Mouse (Mus musculus) kidney, embryonic 14.5 days (tissue): Measurements from ENCODE around the gene Maf. TPM values are rescaled to one million over a fixed set of nuclear protein-coding genes. Genes with fewer than 3 reads are reported as not detected.

Experiments used
- ATAC-seq: fragments of 200-750 bp; cut with Nextera tagmentation; 2 replicates; pipeline ENCODE4 v1.8.0; 2017; ENCODE audit warnings: moderate number of reproducible peaks, mild to moderate bottlenecking, moderate TSS enrichment, moderate library complexity; ENCODE audit not compliant: low FRiP score, low TSS enrichment
- H3K27ac ChIP-seq: fragments of 300-500 bp; sonication (generic); 2 replicates; pipeline ENCODE4 v1.5.1; 2014; ENCODE audit warnings: low read depth, mild to moderate bottlenecking, low read length, moderate library complexity, mixed read lengths
- H3K27me3 ChIP-seq: fragments of 300-500 bp; sonication (generic); 2 replicates; pipeline ENCODE4 v1.6.1; 2014; ENCODE audit warnings: mild to moderate bottlenecking, low read length; ENCODE audit not compliant: control insufficient read depth, insufficient read depth
- H3K36me3 ChIP-seq: fragments of 300-500 bp; sonication (generic); 2 replicates; pipeline ENCODE4 v1.6.1; 2014; ENCODE audit warnings: low read length, mixed read lengths; ENCODE audit not compliant: control insufficient read depth, insufficient read depth
- H3K4me1 ChIP-seq: fragments of 300-500 bp; sonication (generic); 2 replicates; pipeline ENCODE4 v1.6.1; 2014; ENCODE audit warnings: low read length, mixed read lengths; ENCODE audit not compliant: control insufficient read depth, insufficient read depth
- H3K4me2 ChIP-seq: fragments of 300-500 bp; sonication (generic); replicated peaks from 2 replicates; pipeline ENCODE4 v1.6.1; 2014; ENCODE audit warnings: low read depth, mild to moderate bottlenecking, low read length
- H3K4me3 ChIP-seq: fragments of 300-500 bp; sonication (generic); 2 replicates; pipeline ENCODE4 v1.5.1; 2014; ENCODE audit warnings: mild to moderate bottlenecking, low read length
- H3K9ac ChIP-seq: fragments of 300-500 bp; sonication (generic); 2 replicates; pipeline ENCODE4 v1.6.1; 2014; ENCODE audit warnings: low read depth, mild to moderate bottlenecking, low read length, moderate library complexity
- H3K9me3 ChIP-seq: fragments of 300-500 bp; sonication (generic); 2 replicates; pipeline ENCODE4 v1.6.1; 2016; ENCODE audit warnings: low read length; ENCODE audit not compliant: control insufficient read depth
- WGBS: fragments of 180-500 bp; shearing (Covaris S2); extraction: QIAGEN DNeasy Blood & Tissue Kit; methylation state at CpG from one replicate; pipeline ENCODE4 v1.1.7; 2014; 5-methylcytosine and 5-hydroxymethylcytosine counted together
- polyA plus RNA-seq: library from polyadenylated mRNA; unstranded; fragments of >200 nt; fragmentation: Nextera tagmentation; extraction: Ambion mirVana; gene quantifications from 2 replicates; pipeline ENCODE4 v1.2.1, GENCODE M21; 2014

The Maf gene
- polyA plus RNA-seq, 1 experiment from 2014 or later: 11.0 TPM

DNA sequence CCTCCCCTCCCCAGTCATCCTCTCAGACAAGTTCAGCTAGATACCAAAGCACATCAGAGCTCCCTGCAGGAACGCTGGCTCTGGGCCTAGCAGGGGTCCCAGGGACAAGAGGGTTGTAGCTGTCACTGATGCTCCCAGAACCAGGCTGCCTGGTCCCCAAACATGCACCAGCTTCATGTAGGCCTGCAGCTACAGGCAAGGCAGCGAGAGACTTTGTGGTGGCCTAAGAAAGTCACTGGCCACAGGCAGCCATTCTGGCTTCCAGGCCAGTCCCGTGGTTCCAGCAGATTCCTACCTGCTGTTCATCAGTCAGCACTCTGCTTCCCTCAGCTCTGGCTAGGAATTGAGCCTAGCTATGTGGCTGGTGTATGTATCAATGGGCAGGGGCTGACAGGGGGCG is 10.9 kb downstream of the Maf start:
- ATAC-seq: no peak
- H3K36me3 ChIP-seq: no peaks in the 10 kb centered on the region
- WGBS: 91% methylated on average over 4 of the region's 4 CpGs

GRCm38 (mm10) chr8:115687349-115687748 is 20.2 kb downstream of the Maf start:
- no peak overlapping the region for H3K4me2 ChIP-seq
- no peaks in the 10 kb centered on the region for H3K4me1 ChIP-seq
- no peak overlapping the region for H3K4me3 ChIP-seq
- H3K9me3 ChIP-seq: no peaks in the 10 kb centered on the region
- no peak overlapping the region for H3K27ac ChIP-seq
- WGBS: 71% methylated on average over 9 of the region's 9 CpGs
- ATAC-seq: no peak
- no peaks in the 10 kb centered on the region for H3K27me3 ChIP-seq
- no peak overlapping the region for H3K9ac ChIP-seq
- H3K36me3 ChIP-seq: no peaks in the 10 kb centered on the region

More for the DNA sequence above, 10.9 kb downstream of the Maf start:
- H3K9me3 ChIP-seq: no peaks in the 10 kb centered on the region
- H3K27ac ChIP-seq: no peak overlapping the region
- H3K4me1 ChIP-seq: peaks cover 6% of the 10 kb centered on the region
- H3K4me3 ChIP-seq: no peak overlapping the region
- H3K27me3 ChIP-seq: no peaks in the 10 kb centered on the region
- H3K9ac ChIP-seq: no peak overlapping the region
- H3K4me2 ChIP-seq: no peak overlapping the region

- no peaks in the 10 kb centered on the region for H3K9me3 ChIP-seq
- no peak overlapping the region for H3K4me2 ChIP-seq
- no peaks in the 10 kb centered on the region for H3K27me3 ChIP-seq
- 74% methylated on average over 7 of the region's 7 CpGs for WGBS
- no peaks in the 10 kb centered on the region for H3K4me1 ChIP-seq
- no peak for ATAC-seq
- no peak overlapping the region for H3K27ac ChIP-seq
- no peak overlapping the region for H3K9ac ChIP-seq
- no peak overlapping the region for H3K4me3 ChIP-seq
- no peaks in the 10 kb centered on the region for H3K36me3 ChIP-seq
Observed at GRCm38 (mm10) chr8:115683309-115683708, 24.3 kb downstream of the Maf start.

GRCm38 (mm10) chr8:115679539-115679938 is 28.1 kb downstream of the Maf start:
- Histone ChIP-seq H3K27ac (no peak overlapping the region), H3K4me2 (no peak overlapping the region), H3K9ac (no peak overlapping the region), H3K4me3 (no peak overlapping the region), H3K9me3 (no peaks in the 10 kb centered on the region), H3K27me3 (no peaks in the 10 kb centered on the region), H3K4me1 (0 out of 2 replicates have a peak, but pooled peaks cover 3% of the 10 kb centered on the region), H3K36me3 (no peaks in the 10 kb centered on the region)
- WGBS: 65% methylated on average over 7 of the region's 7 CpGs
- no peak for ATAC-seq

DNA sequence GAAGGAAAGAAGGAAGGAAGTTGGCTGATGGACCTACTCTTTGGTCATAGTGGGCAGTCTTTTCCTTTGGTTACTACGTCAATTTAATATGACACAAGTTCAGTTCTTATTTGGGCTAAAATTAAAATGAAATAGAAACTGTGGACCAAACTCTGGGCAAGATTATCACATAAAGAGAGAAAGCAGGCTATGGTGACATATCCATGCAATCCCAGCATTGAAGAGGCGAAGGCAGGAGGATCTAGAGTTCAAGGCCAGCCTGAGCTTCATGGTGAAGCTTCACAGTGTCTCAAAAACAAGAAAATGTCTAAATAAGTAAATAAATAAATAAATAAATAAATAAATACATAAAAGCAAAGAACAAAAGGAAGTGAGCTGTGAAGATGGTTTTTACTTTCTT is 42.7 kb downstream of the Maf start:
- Histone ChIP-seq H3K36me3 (no peaks in the 10 kb centered on the region), H3K4me3 (no peak overlapping the region), H3K27me3 (no peaks in the 10 kb centered on the region), H3K27ac (no peak overlapping the region), H3K9ac (no peak overlapping the region), H3K4me2 (no peak overlapping the region), H3K4me1 (no peaks in the 10 kb centered on the region), H3K9me3 (no peaks in the 10 kb centered on the region)
- no peak for ATAC-seq
- WGBS: 93% methylated on average over 2 of the region's 2 CpGs

GRCm38 (mm10) chr8:115650110-115650521 is 57.5 kb downstream of the Maf start:
- Histone ChIP-seq H3K9me3 (no peaks in the 10 kb centered on the region; the same call in 1 of the 2 replicates), H3K4me1 (no peaks in the 10 kb centered on the region), H3K27ac (no peak overlapping the region), H3K36me3 (no peaks in the 10 kb centered on the region), H3K4me3 (no peak overlapping the region), H3K9ac (no peak overlapping the region), H3K27me3 (no peaks in the 10 kb centered on the region), H3K4me2 (no peak overlapping the region)
- 71% methylated on average over 3 of the region's 3 CpGs for WGBS
- no peak for ATAC-seq

DNA sequence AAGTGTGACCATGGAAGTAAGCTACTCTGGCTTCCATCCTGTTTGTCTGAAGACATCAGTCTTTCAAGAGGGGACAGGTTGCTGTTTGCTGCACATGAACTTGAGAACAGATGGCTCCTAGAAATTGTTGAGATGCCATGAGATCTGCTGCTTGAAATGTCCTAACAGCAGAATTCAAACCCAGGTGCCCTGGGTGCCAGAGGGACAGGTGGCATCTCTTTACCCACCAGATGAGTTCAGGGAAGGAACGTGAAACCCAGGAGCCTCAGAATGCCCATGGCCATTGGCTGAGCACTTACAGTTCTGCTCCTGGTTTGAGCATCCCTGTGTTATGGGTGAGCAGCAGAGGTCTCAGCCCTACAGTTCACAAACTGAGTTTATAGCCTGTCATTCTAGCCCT is 62.5 kb downstream of the Maf start:
- H3K4me2 ChIP-seq: no peak overlapping the region
- H3K4me3 ChIP-seq: no peak overlapping the region
- no peaks in the 10 kb centered on the region for H3K36me3 ChIP-seq
- no peaks in the 10 kb centered on the region for H3K27me3 ChIP-seq
- 96% methylated on average over 1 of the region's 1 CpGs for WGBS
- no peak overlapping the region for H3K27ac ChIP-seq
- no peak for ATAC-seq
- H3K9me3 ChIP-seq: no peaks in the 10 kb centered on the region; the same call in 1 of the 2 replicates
- no peaks in the 10 kb centered on the region for H3K4me1 ChIP-seq
- no peak overlapping the region for H3K9ac ChIP-seq

- no peak overlapping the region for H3K4me2 ChIP-seq
- H3K4me1 ChIP-seq: no peaks in the 10 kb centered on the region
- H3K9ac ChIP-seq: no peak overlapping the region
- H3K27ac ChIP-seq: no peak overlapping the region
- H3K9me3 ChIP-seq: no peaks in the 10 kb centered on the region
- H3K27me3 ChIP-seq: no peaks in the 10 kb centered on the region
- WGBS: 91% methylated on average over 5 of the region's 5 CpGs
- ATAC-seq: no peak
- no peak overlapping the region for H3K4me3 ChIP-seq
- H3K36me3 ChIP-seq: no peaks in the 10 kb centered on the region
Observed at GRCm38 (mm10) chr8:115641936-115642335, 65.7 kb downstream of the Maf start.

- 57% methylated on average over 5 of the region's 5 CpGs for WGBS
- H3K27ac ChIP-seq: no peak overlapping the region
- ATAC-seq: no peak
Observed at GRCm38 (mm10) chr8:115639951-115640350, 67.6 kb downstream of the Maf start.

More at GRCm38 (mm10) chr8:115639951-115640350, 67.6 kb downstream of the Maf start:
- no peak overlapping the region for H3K9ac ChIP-seq
- no peaks in the 10 kb centered on the region for H3K36me3 ChIP-seq
- no peak overlapping the region for H3K4me3 ChIP-seq
- no peaks in the 10 kb centered on the region for H3K4me1 ChIP-seq
- no peak overlapping the region for H3K4me2 ChIP-seq
- no peaks in the 10 kb centered on the region for H3K27me3 ChIP-seq
- no peaks in the 10 kb centered on the region for H3K9me3 ChIP-seq
